In genomic region chr3:88542486-88542885, GRCm38 (mm10) we compare ENCODE assay signal across 19 mouse cellular contexts. TPM values are rescaled to one million over a fixed set of nuclear protein-coding genes. Genes with fewer than 3 reads are reported as not detected.
DNase-seq lines count a peak whose midpoint lies in the region; ATAC-seq lines count a peak whose summit lies in the region.
"Had no signal": no experiment of that assay in that cellular context is flagged by ENCODE, and none has a peak within 500 bp of the region (broad histone marks: within the 10 kb centered on the region; RNA-seq: fewer than 3 reads in every experiment).

No protein-coding gene starts in this region.

- H3K9me3 ChIP-seq in limb, embryonic 12.5 days: no peaks in the 10 kb centered on the region
- H3K9me3 ChIP-seq in limb, embryonic 10.5 days (replicated peaks): no peaks in the 10 kb centered on the region
- no peaks in the 10 kb centered on the region for H3K9me3 ChIP-seq in embryonic facial prominence, embryonic 10.5 days
- H3K9me3 ChIP-seq in forebrain, embryonic 16.5 days (ENCODE audit: control insufficient read depth, low read length): no peaks in the 10 kb centered on the region
- H3K9me3 ChIP-seq in heart, embryonic 11.5 days (replicated peaks; ENCODE audit: control insufficient read depth, low read length): no peaks in the 10 kb centered on the region
- H3K9me3 ChIP-seq: liver, embryonic 13.5 days; lung, embryonic 15.5 days; neural tube, embryonic 12.5 days had no signal

- no peak overlapping the region for H3K4me2 ChIP-seq in limb, embryonic 12.5 days
- H3K4me2 ChIP-seq in forebrain, embryonic 16.5 days (ENCODE audit: low read length): no peak overlapping the region
- H3K4me2 ChIP-seq in heart, embryonic 11.5 days: no peak overlapping the region
- H3K4me2 ChIP-seq: liver, embryonic 13.5 days; lung, embryonic 15.5 days had no signal

- no peak overlapping the region for H3K9ac ChIP-seq in limb, embryonic 12.5 days (replicated peaks)
- H3K9ac ChIP-seq in forebrain, embryonic 16.5 days (replicated peaks; ENCODE audit: low read depth, low read length): no peak overlapping the region
- no peak overlapping the region for H3K9ac ChIP-seq in heart, embryonic 11.5 days (ENCODE audit: low read depth, low read length)
- H3K9ac ChIP-seq: liver, embryonic 13.5 days; lung, embryonic 15.5 days; neural tube, embryonic 12.5 days had no signal

- WGBS in limb, embryonic 12.5 days: 66% methylated on average over 4 of the region's 4 CpGs
- WGBS in limb, embryonic 10.5 days: 80% methylated on average over 4 of the region's 4 CpGs
- WGBS in embryonic facial prominence, embryonic 10.5 days: 47% methylated on average over 4 of the region's 4 CpGs
- 71% methylated on average over 4 of the region's 4 CpGs for WGBS in forebrain, embryonic 16.5 days
- WGBS in heart, embryonic 11.5 days (ENCODE audit: insufficient replicate concordance): 67% methylated on average over 4 of the region's 4 CpGs

- H3K4me3 ChIP-seq in limb, embryonic 12.5 days (replicated peaks): no peak overlapping the region
- H3K4me3 ChIP-seq in limb, embryonic 10.5 days: no peak overlapping the region
- H3K4me3 ChIP-seq in embryonic facial prominence, embryonic 10.5 days: no peak overlapping the region
- no peak overlapping the region for H3K4me3 ChIP-seq in forebrain, embryonic 16.5 days (replicated peaks; ENCODE audit: low read length)
- H3K4me3 ChIP-seq in heart, embryonic 11.5 days (ENCODE audit: low read depth, low read length): no peak overlapping the region
- H3K4me3 ChIP-seq: erythroblast, embryonic 14.5 days; liver, embryonic 13.5 days; lung, embryonic 15.5 days; neural tube, embryonic 12.5 days had no signal

- H3K27ac ChIP-seq in limb, embryonic 12.5 days: peak overlapping the region; percentile 53; the same call in 1 of the 2 replicates
- H3K27ac ChIP-seq in limb, embryonic 10.5 days: no peak overlapping the region
- no peak overlapping the region for H3K27ac ChIP-seq in embryonic facial prominence, embryonic 10.5 days (replicated peaks)
- peak overlapping the region; percentile 54 for H3K27ac ChIP-seq in forebrain, embryonic 16.5 days (ENCODE audit: low read length)
- no peak overlapping the region for H3K27ac ChIP-seq in heart, embryonic 11.5 days (ENCODE audit: low read depth, low read length)
- H3K27ac ChIP-seq: liver, embryonic 13.5 days; lung, embryonic 15.5 days; neural tube, embryonic 12.5 days had no signal

- DNase-seq in cerebellum, postnatal 14 days: peak; percentile 53 to 58
- DNase-seq in cerebellum, adult 8-10 months: no peak
- DNase-seq in limb, embryonic 10.5 days (ENCODE audit: low spot score): no peak
- DNase-seq in embryonic facial prominence, embryonic 10.5 days (ENCODE audit: low spot score): peak; percentile 10
- no peak for DNase-seq in spleen, postnatal 36 days (ENCODE audit: low spot score in 2 of 2)
- DNase-seq: adrenal gland, adult 2 months; gastrocnemius, postnatal 36 days; heart, postnatal 14 days; kidney, postnatal 4 days; liver, embryonic 13.5 days; right cerebral cortex, postnatal 14 days; thymus, postnatal 25 days had no signal

- H3K36me3 ChIP-seq in limb, embryonic 12.5 days: peaks cover 41% of the 10 kb centered on the region
- H3K36me3 ChIP-seq in limb, embryonic 10.5 days: peaks cover 43% of the 10 kb centered on the region
- peaks cover 47% of the 10 kb centered on the region for H3K36me3 ChIP-seq in embryonic facial prominence, embryonic 10.5 days (replicated peaks)
- peaks cover 5% of the 10 kb centered on the region; the same call in 1 of the 2 replicates for H3K36me3 ChIP-seq in forebrain, embryonic 16.5 days (ENCODE audit: control insufficient read depth, insufficient read depth)
- peaks cover 15% of the 10 kb centered on the region for H3K36me3 ChIP-seq in heart, embryonic 11.5 days (ENCODE audit: control insufficient read depth, insufficient read depth, low read length)
- H3K36me3 ChIP-seq: liver, embryonic 13.5 days had no signal

- ATAC-seq in limb, embryonic 12.5 days (ENCODE audit: insufficient number of reproducible peaks, insufficient read depth, low FRiP score, low TSS enrichment, low read depth): no peak
- ATAC-seq in forebrain, embryonic 16.5 days: no peak
- no peak for ATAC-seq in heart, embryonic 11.5 days (replicated peaks; ENCODE audit: insufficient number of reproducible peaks, low FRiP score, low TSS enrichment)

- H3K4me1 ChIP-seq in limb, embryonic 12.5 days (replicated peaks): peaks cover 28% of the 10 kb centered on the region
- peaks cover 47% of the 10 kb centered on the region for H3K4me1 ChIP-seq in limb, embryonic 10.5 days
- peaks cover 69% of the 10 kb centered on the region for H3K4me1 ChIP-seq in embryonic facial prominence, embryonic 10.5 days
- H3K4me1 ChIP-seq in forebrain, embryonic 16.5 days (replicated peaks; ENCODE audit: control insufficient read depth, insufficient read depth, low read length): peaks cover 45% of the 10 kb centered on the region
- H3K4me1 ChIP-seq in heart, embryonic 11.5 days (ENCODE audit: control insufficient read depth, insufficient read depth, low read length): peaks cover 12% of the 10 kb centered on the region

- no peaks in the 10 kb centered on the region for H3K27me3 ChIP-seq in limb, embryonic 12.5 days
- no peaks in the 10 kb centered on the region for H3K27me3 ChIP-seq in limb, embryonic 10.5 days (ENCODE audit: low read depth, poor library complexity, severe bottlenecking)
- no peaks in the 10 kb centered on the region for H3K27me3 ChIP-seq in embryonic facial prominence, embryonic 10.5 days (replicated peaks; ENCODE audit: low read depth, poor library complexity, severe bottlenecking)
- no peaks in the 10 kb centered on the region for H3K27me3 ChIP-seq in forebrain, embryonic 16.5 days (replicated peaks; ENCODE audit: control insufficient read depth, insufficient read depth, low read length)
- H3K27me3 ChIP-seq in heart, embryonic 11.5 days (ENCODE audit: control insufficient read depth, insufficient read depth, low read length): no peaks in the 10 kb centered on the region
- H3K27me3 ChIP-seq: CH12.LX; liver, embryonic 13.5 days; lung, embryonic 15.5 days; neural tube, embryonic 12.5 days had no signal

RNA-seq across cellular contexts. Expression of gene Rab25, which starts 5.6 kb away (rescaled TPM):
- polyA plus RNA-seq in limb, embryonic 12.5 days (2016; fragmentation: Nextera tagmentation; extraction: Ambion mirVana): 2.6 and 3.5 TPM in 2 replicates
- polyA plus RNA-seq in limb, embryonic 10.5 days (2016; fragmentation: Nextera tagmentation; extraction: Ambion mirVana): 1.7 and 3.7 TPM in 2 replicates
- 4.9 and 5.8 TPM in 2 replicates for polyA plus RNA-seq in embryonic facial prominence, embryonic 10.5 days (2016; fragmentation: Nextera tagmentation; extraction: Ambion mirVana)
- not detected in 2 replicates for polyA plus RNA-seq in forebrain, embryonic 16.5 days (2015; fragmentation: Nextera tagmentation; extraction: Ambion mirVana)
- 0.21 TPM in 1 of 2 replicates, not detected in the other for polyA plus RNA-seq in heart, embryonic 11.5 days (2014; fragmentation: Nextera tagmentation; extraction: Ambion mirVana)
- polyA plus RNA-seq: erythroblast, embryonic 14.5 days had no signal

RNA-seq across cellular contexts. Expression of gene Mex3a, which starts 10.3 kb away (rescaled TPM):
- 37.4 and 38.0 TPM in 2 replicates for polyA plus RNA-seq in limb, embryonic 12.5 days (2016; fragmentation: Nextera tagmentation; extraction: Ambion mirVana)
- 28.9 and 34.8 TPM in 2 replicates for polyA plus RNA-seq in limb, embryonic 10.5 days (2016; fragmentation: Nextera tagmentation; extraction: Ambion mirVana)
- 33.6 and 37.4 TPM in 2 replicates for polyA plus RNA-seq in embryonic facial prominence, embryonic 10.5 days (2016; fragmentation: Nextera tagmentation; extraction: Ambion mirVana)
- polyA plus RNA-seq in forebrain, embryonic 16.5 days (2015; fragmentation: Nextera tagmentation; extraction: Ambion mirVana): 46.1 and 47.8 TPM in 2 replicates
- 16.5 and 16.9 TPM in 2 replicates for polyA plus RNA-seq in heart, embryonic 11.5 days (2014; fragmentation: Nextera tagmentation; extraction: Ambion mirVana)

RNA-seq across cellular contexts. Expression of gene Lamtor2, which starts 10.4 kb away (rescaled TPM):
- 134 and 139 TPM in 2 replicates for polyA plus RNA-seq in limb, embryonic 12.5 days (2016; fragmentation: Nextera tagmentation; extraction: Ambion mirVana)
- 151 and 159 TPM in 2 replicates for polyA plus RNA-seq in limb, embryonic 10.5 days (2016; fragmentation: Nextera tagmentation; extraction: Ambion mirVana)
- polyA plus RNA-seq in embryonic facial prominence, embryonic 10.5 days (2016; fragmentation: Nextera tagmentation; extraction: Ambion mirVana): 158 and 161 TPM in 2 replicates
- 149 and 193 TPM in 2 replicates for polyA plus RNA-seq in forebrain, embryonic 16.5 days (2015; fragmentation: Nextera tagmentation; extraction: Ambion mirVana)
- 86.9 and 110 TPM in 2 replicates for polyA plus RNA-seq in heart, embryonic 11.5 days (2014; fragmentation: Nextera tagmentation; extraction: Ambion mirVana)

RNA-seq across cellular contexts. Expression of gene Ubqln4, which starts 11.1 kb away (rescaled TPM):
- polyA plus RNA-seq in limb, embryonic 12.5 days (2016; fragmentation: Nextera tagmentation; extraction: Ambion mirVana): 62.6 and 67.0 TPM in 2 replicates
- 78.8 and 79.5 TPM in 2 replicates for polyA plus RNA-seq in limb, embryonic 10.5 days (2016; fragmentation: Nextera tagmentation; extraction: Ambion mirVana)
- 68.6 and 77.9 TPM in 2 replicates for polyA plus RNA-seq in embryonic facial prominence, embryonic 10.5 days (2016; fragmentation: Nextera tagmentation; extraction: Ambion mirVana)
- 43.5 and 46.0 TPM in 2 replicates for polyA plus RNA-seq in forebrain, embryonic 16.5 days (2015; fragmentation: Nextera tagmentation; extraction: Ambion mirVana)
- 48.8 and 49.5 TPM in 2 replicates for polyA plus RNA-seq in heart, embryonic 11.5 days (2014; fragmentation: Nextera tagmentation; extraction: Ambion mirVana)

RNA-seq across cellular contexts. Expression of gene Lmna, which starts 32.7 kb away (rescaled TPM):
- 51.8 and 56.4 TPM in 2 replicates for polyA plus RNA-seq in limb, embryonic 12.5 days (2016; fragmentation: Nextera tagmentation; extraction: Ambion mirVana)
- polyA plus RNA-seq in limb, embryonic 10.5 days (2016; fragmentation: Nextera tagmentation; extraction: Ambion mirVana): 9.2 and 14.5 TPM in 2 replicates
- 15.2 and 17.9 TPM in 2 replicates for polyA plus RNA-seq in embryonic facial prominence, embryonic 10.5 days (2016; fragmentation: Nextera tagmentation; extraction: Ambion mirVana)
- polyA plus RNA-seq in forebrain, embryonic 16.5 days (2015; fragmentation: Nextera tagmentation; extraction: Ambion mirVana): 26.9 and 30.9 TPM in 2 replicates
- 78.2 and 82.0 TPM in 2 replicates for polyA plus RNA-seq in heart, embryonic 11.5 days (2014; fragmentation: Nextera tagmentation; extraction: Ambion mirVana)

Comparison
In these comparisons a context has a peak if more than half of its experiments do, and no peak if none do; other contexts are left out.
1. DNase-seq: peak in cerebellum, postnatal 14 days (2 of 2) and embryonic facial prominence, embryonic 10.5 days (single experiment); none in cerebellum, adult 8-10 months (single experiment), limb, embryonic 10.5 days (single experiment) and spleen, postnatal 36 days (0 of 2).
2. H3K27ac ChIP-seq: peak in limb, embryonic 12.5 days (single experiment) and forebrain, embryonic 16.5 days (single experiment); none in limb, embryonic 10.5 days (single experiment), embryonic facial prominence, embryonic 10.5 days (single experiment) and heart, embryonic 11.5 days (single experiment).